Mouse (Mus musculus) cerebellum, adult 2 months (tissue): ENCODE measurements at regions not wholly inside any gene's neighbourhood (a gene's known extent, or its start where the extent isn't known, plus 50 kb on each side); places are given as distances from the start of the nearest gene placed in this dataset.
"Not testable (repeated sequence)": the region's sequence is repeated elsewhere in the genome, so short reads cannot be mapped to it uniquely, and the experiment has no call there.

Source experiments
- CTCF ChIP-seq: fragments of 200-500 bp; IDR thresholded peaks from 2 replicates; pipeline ENCODE4 v1.5.1; 2011; ENCODE audit warnings: low read depth, mild to moderate bottlenecking, control low read depth, low read length, moderate library complexity, borderline replicate concordance; ENCODE audit not compliant: insufficient read depth
- POLR2A ChIP-seq: fragments of 200-500 bp; IDR thresholded peaks from 2 replicates; pipeline ENCODE4 v1.6.1; 2011; ENCODE audit warnings: low read length, control low read depth, borderline replicate concordance; ENCODE audit not compliant: insufficient read depth

DNA sequence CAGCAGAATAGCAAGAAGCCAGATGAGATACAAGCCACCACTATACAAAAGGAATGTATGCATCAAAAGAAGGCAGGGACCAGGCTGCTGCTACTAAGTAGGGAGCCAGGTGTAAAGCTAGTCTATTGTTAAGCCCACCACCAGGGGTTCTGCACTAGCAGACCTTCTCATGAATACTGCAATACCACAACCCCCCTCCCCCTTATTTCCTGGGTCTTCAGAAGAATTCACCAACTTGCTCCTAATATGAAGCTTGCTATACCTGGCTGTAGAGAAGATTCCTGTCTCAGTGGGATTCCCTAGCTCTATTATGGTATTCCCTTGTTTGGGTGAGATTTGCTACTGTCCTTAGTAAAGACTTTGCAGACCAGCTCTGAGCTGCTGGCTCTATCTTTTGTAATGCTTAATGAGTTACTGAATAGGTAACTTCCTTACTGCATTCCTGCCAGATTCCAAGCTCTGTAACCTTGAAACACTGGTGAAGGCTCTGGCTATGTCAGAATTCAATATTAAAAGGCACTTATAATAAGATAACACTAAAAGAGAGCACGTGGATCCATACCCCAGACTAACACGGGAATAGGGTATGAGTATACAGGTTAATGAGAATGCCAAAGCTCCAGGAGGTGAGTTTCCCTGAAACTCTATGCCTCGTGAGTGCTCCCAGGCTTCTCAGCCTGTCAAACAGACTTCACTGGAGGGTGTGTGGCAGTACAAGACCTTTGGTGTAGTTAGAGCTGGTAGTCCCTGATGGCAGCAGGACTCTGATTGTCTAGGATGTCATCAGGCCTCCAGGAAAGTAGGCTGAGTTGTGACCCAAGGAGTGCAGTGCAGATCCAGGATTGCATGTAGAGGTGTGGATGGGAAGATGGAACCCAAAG is 455.5 kb downstream of the Plxdc2 start:
- TF ChIP-seq CTCF, POLR2A: not testable (repeated sequence)
